11 mouse cellular contexts compared by ENCODE assay signal in the genomic region with DNA sequence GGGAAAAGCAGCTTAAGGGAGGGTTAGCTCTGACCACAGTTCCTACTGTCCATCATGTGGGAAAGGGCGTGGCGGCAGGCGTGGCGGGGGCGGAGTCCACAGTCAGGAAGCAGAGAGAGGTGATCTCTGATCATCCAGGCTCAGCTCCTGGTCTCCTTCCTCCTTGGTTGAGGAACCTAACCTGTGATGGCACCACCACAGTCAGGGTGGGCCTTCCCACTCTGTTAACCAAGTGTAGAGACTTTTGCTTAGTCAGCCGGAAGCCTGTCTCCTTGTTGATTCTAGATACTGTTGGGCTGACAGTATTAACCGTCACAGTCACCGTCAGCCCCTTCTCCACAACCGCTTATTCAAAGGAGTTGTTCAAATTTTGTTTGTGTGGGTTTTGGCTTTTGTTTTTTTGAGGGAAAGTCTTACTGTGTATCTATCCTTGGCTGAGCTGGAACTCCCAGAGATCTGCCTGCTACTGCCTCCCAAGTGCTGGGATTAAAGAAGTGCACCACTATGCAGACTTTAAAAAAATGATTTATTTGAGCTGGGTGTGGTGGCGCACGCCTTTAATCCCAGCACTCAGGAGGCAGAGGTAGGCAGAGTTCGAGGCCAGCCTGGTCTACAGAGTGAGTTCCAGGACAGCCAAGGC. TPM values are rescaled to one million over a fixed set of nuclear protein-coding genes. Genes with fewer than 3 reads are reported as not detected.
DNase-seq lines count a peak whose midpoint lies in the region; ATAC-seq lines count a peak whose summit lies in the region.
"Had no signal": no experiment of that assay in that cellular context is flagged by ENCODE, and none has a peak within 500 bp of the region (broad histone marks: within the 10 kb centered on the region; RNA-seq: fewer than 3 reads in every experiment).

No protein-coding gene starts in this region.

- no peaks in the 10 kb centered on the region for H3K36me3 ChIP-seq in heart, embryonic 15.5 days
- H3K36me3 ChIP-seq in liver, embryonic 13.5 days: no peaks in the 10 kb centered on the region

- intact Hi-C loops in heart, postnatal 10 days (cut with DNase I): no loop called here
- intact Hi-C loops in left cerebral cortex, postnatal 14 days (cut with DNase I): no loop called here

- no peak overlapping the region for H3K4me3 ChIP-seq in heart, embryonic 15.5 days
- H3K4me3 ChIP-seq in brown adipose tissue, adult 24 weeks (ENCODE audit: insufficient read depth, low read depth, low read length): no peak overlapping the region
- no peak overlapping the region for H3K4me3 ChIP-seq in liver, embryonic 13.5 days (replicated peaks)
- H3K4me3 ChIP-seq: left cerebral cortex, adult 2 months had no signal

- no peaks in the 10 kb centered on the region for H3K9me3 ChIP-seq in heart, embryonic 15.5 days (replicated peaks)
- H3K9me3 ChIP-seq in liver, embryonic 13.5 days (replicated peaks): no peaks in the 10 kb centered on the region

- peaks cover 40% of the 10 kb centered on the region for H3K4me1 ChIP-seq in heart, embryonic 15.5 days (replicated peaks)
- H3K4me1 ChIP-seq in brown adipose tissue, adult 24 weeks (ENCODE audit: control insufficient read depth, insufficient read depth, insufficient read length, low read length): peaks cover 19% of the 10 kb centered on the region
- H3K4me1 ChIP-seq in liver, embryonic 13.5 days (replicated peaks): peaks cover 78% of the 10 kb centered on the region

- WGBS in heart, embryonic 15.5 days: 78% methylated on average over 12 of the region's 12 CpGs
- WGBS in liver, embryonic 13.5 days (ENCODE audit: insufficient replicate concordance): 27% methylated on average over 12 of the region's 12 CpGs

- H3K27ac ChIP-seq in heart, embryonic 15.5 days: peak overlapping the region; percentile 13; the same call in 1 of the 2 replicates
- H3K27ac ChIP-seq in brown adipose tissue, adult 24 weeks (replicated peaks; ENCODE audit: low read depth, low read length): 0 out of 2 replicates have a peak overlapping the region, but pooled peaks have one; percentile 14
- 0 out of 2 replicates have a peak overlapping the region, but pooled peaks have one; percentile 36 for H3K27ac ChIP-seq in liver, embryonic 13.5 days
- H3K27ac ChIP-seq: left cerebral cortex, adult 2 months had no signal

- no peak for DNase-seq in heart, postnatal 10 days
- peak; percentile 66 for DNase-seq in 3134 (ENCODE audit: extremely low read depth, insufficient read length, low spot score)
- DNase-seq in liver, embryonic 13.5 days: peak; percentile 51
- DNase-seq in left cerebral cortex, postnatal 14 days (ENCODE audit: low spot score in 2 of 2): no peak
- DNase-seq in cerebellum, postnatal 36 days: no peak
- DNase-seq: adrenal gland, postnatal 14 days had no signal

- H3K4me2 ChIP-seq in heart, embryonic 15.5 days: no peak overlapping the region
- H3K4me2 ChIP-seq in liver, embryonic 13.5 days: peak overlapping the region; percentile 17; the same call in 1 of the 2 replicates

- no peak for ATAC-seq in heart, embryonic 15.5 days (replicated peaks; ENCODE audit: insufficient number of reproducible peaks, insufficient read depth, low FRiP score, low read depth)
- ATAC-seq in liver, embryonic 13.5 days (ENCODE audit: low read depth): peak; percentile 14; the same call in 1 of the 2 replicates
- ATAC-seq in inflammation-experienced regulatory T-cells, adult 6 months: no peak

- 0 out of 2 replicates have a peak, but pooled peaks cover 5% of the 10 kb centered on the region for H3K27me3 ChIP-seq in heart, embryonic 15.5 days
- H3K27me3 ChIP-seq in liver, embryonic 13.5 days: peaks cover 16% of the 10 kb centered on the region

- no peak overlapping the region for H3K9ac ChIP-seq in heart, embryonic 15.5 days
- no peak overlapping the region for H3K9ac ChIP-seq in liver, embryonic 13.5 days

RNA-seq across cellular contexts. Expression of gene Palm, which starts 5.0 kb away (rescaled TPM):
- polyA plus RNA-seq in heart, embryonic 15.5 days (2015; fragmentation: Nextera tagmentation; extraction: Ambion mirVana): 57.8 and 73.1 TPM in 2 replicates
- 100 to 1,000 TPM in 1 of 2 experiments, 10 to 100 TPM in 1; 90.8 to 103 TPM for total RNA-seq in heart, postnatal 10 days (2021)
- 12.4 and 18.7 TPM in 2 replicates for polyA plus RNA-seq in brown adipose tissue, adult 24 weeks (2012; ENCODE audit: insufficient read depth, insufficient read length, missing spikeins)
- 7.1 and 7.4 TPM in 2 replicates for polyA plus RNA-seq in liver, embryonic 13.5 days (2015; fragmentation: Nextera tagmentation; extraction: Ambion mirVana)
- total RNA-seq in left cerebral cortex, postnatal 14 days (2021): 100 to 1,000 TPM; 398 to 410 TPM
- polyA plus RNA-seq in inflammation-experienced regulatory T-cells, adult 6 months (2017; shearing (Covaris generic)): under 1 TPM in 1 of 3 experiments, not detected in 2; 0.43 TPM

RNA-seq across cellular contexts. Expression of gene Prss57, which starts 7.6 kb away (rescaled TPM):
- 0.49 and 5.1 TPM in 2 replicates for polyA plus RNA-seq in heart, embryonic 15.5 days (2015; fragmentation: Nextera tagmentation; extraction: Ambion mirVana)
- not detected for total RNA-seq in heart, postnatal 10 days (2021)
- not detected in 2 replicates for polyA plus RNA-seq in brown adipose tissue, adult 24 weeks (2012; ENCODE audit: insufficient read depth, insufficient read length, missing spikeins)
- 2.6 and 3.2 TPM in 2 replicates for polyA plus RNA-seq in liver, embryonic 13.5 days (2015; fragmentation: Nextera tagmentation; extraction: Ambion mirVana)
- total RNA-seq in left cerebral cortex, postnatal 14 days (2021): 1 to 10 TPM in 1 of 2 experiments, under 1 TPM in 1; 0.17 to 1.1 TPM
- 1 to 10 TPM in 1 of 3 experiments, under 1 TPM in 1, not detected in 1; 0.57 to 1.1 TPM for polyA plus RNA-seq in inflammation-experienced regulatory T-cells, adult 6 months (2017; shearing (Covaris generic))
- total RNA-seq: adrenal gland, postnatal 14 days had no signal
- polyA plus RNA-seq: heart, postnatal 0 days had no signal

RNA-seq across cellular contexts. Expression of gene Fstl3, which starts 21.3 kb away (rescaled TPM):
- polyA plus RNA-seq in heart, embryonic 15.5 days (2015; fragmentation: Nextera tagmentation; extraction: Ambion mirVana): 29.0 and 30.9 TPM in 2 replicates
- 1 to 10 TPM; 5.8 to 7.4 TPM for total RNA-seq in heart, postnatal 10 days (2021)
- 0.96 and 1.3 TPM in 2 replicates for polyA plus RNA-seq in brown adipose tissue, adult 24 weeks (2012; ENCODE audit: insufficient read depth, insufficient read length, missing spikeins)
- 0.58 and 0.68 TPM in 2 replicates for polyA plus RNA-seq in liver, embryonic 13.5 days (2015; fragmentation: Nextera tagmentation; extraction: Ambion mirVana)
- total RNA-seq in left cerebral cortex, postnatal 14 days (2021): 1 to 10 TPM; 1.7 to 2.2 TPM
- polyA plus RNA-seq in inflammation-experienced regulatory T-cells, adult 6 months (2017; shearing (Covaris generic)): 1 to 10 TPM in 1 of 3 experiments, under 1 TPM in 1, not detected in 1; 0.21 to 1.2 TPM

RNA-seq across cellular contexts. Expression of gene Misp, which starts 22.4 kb away (rescaled TPM):
- 0.81 and 1.3 TPM in 2 replicates for polyA plus RNA-seq in heart, embryonic 15.5 days (2015; fragmentation: Nextera tagmentation; extraction: Ambion mirVana)
- under 1 TPM; 0.22 to 0.30 TPM for total RNA-seq in heart, postnatal 10 days (2021)
- polyA plus RNA-seq in brown adipose tissue, adult 24 weeks (2012; ENCODE audit: insufficient read depth, insufficient read length, missing spikeins): not detected in 2 replicates
- 0.25 and 0.75 TPM in 2 replicates for polyA plus RNA-seq in liver, embryonic 13.5 days (2015; fragmentation: Nextera tagmentation; extraction: Ambion mirVana)
- under 1 TPM; 0.59 to 0.72 TPM for total RNA-seq in left cerebral cortex, postnatal 14 days (2021)
- polyA plus RNA-seq in inflammation-experienced regulatory T-cells, adult 6 months (2017; shearing (Covaris generic)): not detected

RNA-seq across cellular contexts. Expression of gene Rnf126, which starts 31.7 kb away (rescaled TPM):
- 54.0 and 65.5 TPM in 2 replicates for polyA plus RNA-seq in heart, embryonic 15.5 days (2015; fragmentation: Nextera tagmentation; extraction: Ambion mirVana)
- total RNA-seq in heart, postnatal 10 days (2021): 10 to 100 TPM; 31.8 to 34.4 TPM
- polyA plus RNA-seq in brown adipose tissue, adult 24 weeks (2012; ENCODE audit: insufficient read depth, insufficient read length, missing spikeins): 23.3 and 27.2 TPM in 2 replicates
- polyA plus RNA-seq in liver, embryonic 13.5 days (2015; fragmentation: Nextera tagmentation; extraction: Ambion mirVana): 43.7 and 48.5 TPM in 2 replicates
- 10 to 100 TPM; 95.4 to 97.1 TPM for total RNA-seq in left cerebral cortex, postnatal 14 days (2021)
- 1 to 10 TPM; 2.1 to 2.8 (median 2.7) TPM for polyA plus RNA-seq in inflammation-experienced regulatory T-cells, adult 6 months (2017; shearing (Covaris generic))

Comparison
In these comparisons a context has a peak if more than half of its experiments do, and no peak if none do; other contexts are left out.
1. DNase-seq: peak in 3134 (single experiment) and liver, embryonic 13.5 days (single experiment); none in heart, postnatal 10 days (0 of 2), left cerebral cortex, postnatal 14 days (0 of 2) and cerebellum, postnatal 36 days (0 of 2).
2. RNA of gene Fstl3, which starts 21.3 kb away (polyA plus RNA-seq): 29.0 to 30.9 TPM in heart, embryonic 15.5 days; 0.96 to 1.3 TPM in brown adipose tissue, adult 24 weeks, 0.58 to 0.68 TPM in liver, embryonic 13.5 days and 0.21 to 1.2 TPM in inflammation-experienced regulatory T-cells, adult 6 months; every median in the first group is over 10 times any median in the second.
3. Peak in every context shown above with its lines, with median percentiles within 50 percentile points of each other: H3K27ac ChIP-seq.